Mouse (Mus musculus) leukemia stem cell, adult 10-12 weeks (primary cell): ENCODE data around the gene Mnat1. TPM values are rescaled to one million over a fixed set of nuclear protein-coding genes. Genes with fewer than 3 reads are reported as not detected.

Experiments used
- polyA plus RNA-seq: library from polyadenylated mRNA; stranded (reverse); fragments of >175 nt; gene quantifications from 2 replicates; pipeline ENCODE4 v1.2.3, GENCODE M21; 2012; ENCODE audit warnings: low replicate concordance

Gene Mnat1
- polyA plus RNA-seq: 0.77 and 0.99 TPM in 2 replicates

DNA sequence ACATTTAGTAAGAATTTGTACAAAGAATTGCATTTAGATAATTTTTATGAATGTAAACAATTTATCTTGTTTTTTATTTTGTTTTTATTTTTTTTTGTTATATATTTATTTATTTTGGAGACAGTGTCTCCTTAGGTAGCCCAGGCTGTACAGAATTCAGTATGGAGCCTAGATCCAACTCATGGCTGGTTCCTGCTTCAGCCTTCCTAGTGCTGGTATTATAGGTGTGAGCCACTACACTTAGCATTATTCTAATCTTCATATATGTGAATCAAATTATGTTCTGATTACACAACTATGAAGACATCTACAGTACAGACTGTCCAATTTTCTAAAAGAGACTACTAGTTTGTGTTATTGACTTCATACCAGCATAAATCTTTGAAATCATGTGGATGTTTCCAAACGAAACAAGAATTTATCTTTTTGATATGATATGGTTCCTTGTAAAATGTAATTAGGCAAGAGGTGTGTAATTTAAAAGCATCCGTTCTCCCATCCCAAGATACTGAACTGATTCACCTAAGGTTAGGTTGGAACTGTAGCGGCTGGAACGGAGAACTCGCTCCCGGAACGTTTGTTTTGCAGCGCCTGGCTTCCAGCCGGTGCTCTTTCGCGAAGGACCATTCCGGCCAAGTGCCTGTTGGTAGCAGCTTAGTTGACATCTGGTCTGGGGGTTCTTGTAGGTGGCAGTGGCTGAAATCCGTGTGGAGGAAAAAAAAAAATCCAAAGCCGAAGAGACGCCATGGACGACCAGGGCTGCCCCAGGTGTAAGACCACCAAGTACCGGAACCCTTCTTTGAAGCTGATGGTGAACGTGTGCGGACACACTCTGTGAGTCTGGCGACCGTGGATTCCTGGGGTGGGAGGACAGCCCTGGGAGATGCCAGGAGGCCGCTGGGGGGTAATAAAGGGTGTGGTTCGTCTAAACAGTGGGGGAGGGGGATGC is at the start of gene Mnat1:
TSS of gene Mnat1 (plus strand) at position 625 of the 949 bp plus-strand sequence.

DNA sequence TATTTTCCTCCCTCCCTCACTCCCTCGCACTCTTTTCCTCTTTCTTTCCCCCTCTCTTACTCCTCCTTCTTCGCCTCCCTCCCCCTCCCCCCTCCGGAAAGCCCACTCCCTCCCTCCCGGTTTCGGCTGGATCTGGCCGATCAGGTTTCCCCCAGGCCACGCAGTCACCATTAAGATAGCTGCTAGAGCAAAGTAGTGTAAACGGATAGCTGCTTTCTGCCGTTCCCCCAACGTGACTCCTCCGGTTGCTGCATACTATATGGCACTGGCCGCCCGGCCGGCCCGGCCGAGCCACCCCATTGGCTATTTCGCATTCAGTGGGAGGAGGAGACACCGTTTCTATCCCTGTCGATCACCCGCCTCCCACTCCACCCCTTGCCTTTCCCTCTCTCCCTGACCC is 10.3 kb upstream of the Mnat1 start, which contains the start of gene Six4:
TSS of gene Six4 (minus strand) at position 261 of the 400 bp plus-strand sequence.

DNA sequence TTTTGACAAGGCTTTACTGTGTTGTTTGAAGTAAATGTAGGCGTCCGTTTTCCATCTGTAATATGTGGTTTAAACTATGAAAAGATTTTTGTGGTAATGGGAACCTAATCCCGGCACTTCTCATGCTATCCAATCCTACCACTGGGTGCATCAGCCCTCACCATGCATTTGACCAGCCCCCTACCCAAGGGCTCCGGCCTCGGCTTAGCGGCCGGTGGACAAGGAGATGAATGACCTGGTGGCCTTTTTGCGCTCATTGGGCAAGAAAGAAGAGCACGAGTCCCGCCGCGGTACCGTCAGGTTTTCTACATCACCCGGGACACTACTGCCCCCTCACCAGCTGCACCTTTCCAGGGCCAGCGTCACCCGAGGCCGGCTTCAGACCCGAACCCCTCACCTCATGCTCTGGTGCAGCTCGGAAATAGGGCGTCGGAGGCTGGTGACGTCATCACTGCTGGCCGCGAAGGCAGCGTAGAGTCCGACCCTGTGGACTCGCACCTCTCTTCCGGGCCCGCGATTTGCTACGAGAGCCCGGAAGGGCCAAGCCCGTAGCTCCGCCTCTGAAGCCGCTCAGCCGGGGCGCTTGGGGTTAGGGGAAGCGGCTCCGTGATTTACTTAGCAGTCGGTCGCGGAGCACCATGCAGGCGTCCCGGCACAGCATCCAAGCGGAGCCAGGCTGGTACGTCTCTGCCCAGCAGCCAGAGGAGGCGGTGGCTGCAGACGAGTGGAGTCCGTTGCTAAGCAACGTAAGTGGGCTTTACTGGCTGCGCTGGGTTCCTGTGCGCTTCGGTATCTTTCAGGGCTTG is 163.0 kb downstream of the Mnat1 start, which contains the start of the genes Trmt5 and Slc38a6:
TSS of gene Trmt5 (minus strand) at position 424 of the 806 bp plus-strand sequence.
TSS of gene Slc38a6 (plus strand) at position 493 of the 806 bp plus-strand sequence.

Other genes with a start within 250 kb of the Mnat1 start
- gene Six6, start 183.8 kb upstream of the Mnat1 start, polyA plus RNA-seq: not detected in 2 replicates
- gene 4930447C04Rik, start 182.9 kb upstream of the Mnat1 start, polyA plus RNA-seq: 0.11 TPM in 1 of 2 replicates, not detected in the other
- not detected in 2 replicates for gene Six1, start 69.8 kb upstream of the Mnat1 start, polyA plus RNA-seq
- gene Six4, start 10.3 kb upstream of the Mnat1 start, polyA plus RNA-seq: 0.05 TPM in 1 of 2 replicates, not detected in the other
- 0.86 and 4.7 TPM in 2 replicates for gene Trmt5, start 163.0 kb downstream of the Mnat1 start, polyA plus RNA-seq
- gene Slc38a6, start 163.1 kb downstream of the Mnat1 start, polyA plus RNA-seq: 1.2 TPM in 1 of 2 replicates, not detected in the other